Mouse (Mus musculus) neural tube, embryonic 14.5 days (tissue): ENCODE measurements around the gene Rab13. TPM values are rescaled to one million over a fixed set of nuclear protein-coding genes. Genes with fewer than 3 reads are reported as not detected.
"Not testable (repeated sequence)": the region's sequence is repeated elsewhere in the genome, so short reads cannot be mapped to it uniquely, and the experiment has no call there.

Experiments used
- ATAC-seq: fragments of 200-750 bp; cut with Nextera tagmentation; 2 replicates; pipeline ENCODE4 v1.8.0; 2017; ENCODE audit warnings: low read depth, mild to moderate bottlenecking, moderate TSS enrichment, moderate library complexity
- H3K27ac ChIP-seq: fragments of 300-500 bp; sonication (generic); 2 replicates; pipeline ENCODE4 v1.5.1; 2014; ENCODE audit warnings: low read depth, mild to moderate bottlenecking, control low read depth, low read length, moderate library complexity, mixed read lengths
- H3K27me3 ChIP-seq: fragments of 300-500 bp; sonication (generic); 2 replicates; pipeline ENCODE4 v1.6.1; 2014; ENCODE audit warnings: low read length; ENCODE audit not compliant: control insufficient read depth, insufficient read depth
- H3K36me3 ChIP-seq: fragments of 300-500 bp; sonication (generic); 2 replicates; pipeline ENCODE4 v1.6.1; 2014; ENCODE audit warnings: low read length, mixed read lengths; ENCODE audit not compliant: control insufficient read depth, insufficient read depth
- H3K4me1 ChIP-seq: fragments of 300-500 bp; sonication (generic); 2 replicates; pipeline ENCODE4 v1.6.1; 2014; ENCODE audit warnings: low read length; ENCODE audit not compliant: control insufficient read depth, insufficient read depth
- H3K4me2 ChIP-seq: fragments of 300-500 bp; sonication (generic); 2 replicates; pipeline ENCODE4 v1.6.1; 2014; ENCODE audit warnings: mild to moderate bottlenecking, low read depth, low read length, control low read depth
- H3K4me3 ChIP-seq: fragments of 300-500 bp; sonication (generic); 2 replicates; pipeline ENCODE4 v1.5.1; 2014; ENCODE audit warnings: low read depth, low read length, control low read depth, mixed read lengths
- H3K9ac ChIP-seq: fragments of 300-500 bp; sonication (generic); replicated peaks from 2 replicates; pipeline ENCODE4 v1.6.1; 2014; ENCODE audit warnings: low read depth, mild to moderate bottlenecking, control low read depth, low read length, mixed read lengths
- H3K9me3 ChIP-seq: fragments of 300-500 bp; sonication (generic); 2 replicates; pipeline ENCODE4 v1.6.1; 2016; ENCODE audit warnings: low read length; ENCODE audit not compliant: control insufficient read depth
- WGBS: fragments of 180-500 bp; shearing (Covaris S2); extraction: QIAGEN DNeasy Blood & Tissue Kit; methylation state at CpG from one replicate; pipeline ENCODE4 v1.1.7; 2014; 5-methylcytosine and 5-hydroxymethylcytosine counted together
- polyA plus RNA-seq: library from polyadenylated mRNA; unstranded; fragments of >200 nt; fragmentation: Nextera tagmentation; extraction: Ambion mirVana; gene quantifications from 2 replicates; pipeline ENCODE4 v1.2.1, GENCODE M21; 2014

Rab13 gene
- polyA plus RNA-seq, 1 experiment from 2014 or later = 8.0 TPM

DNA sequence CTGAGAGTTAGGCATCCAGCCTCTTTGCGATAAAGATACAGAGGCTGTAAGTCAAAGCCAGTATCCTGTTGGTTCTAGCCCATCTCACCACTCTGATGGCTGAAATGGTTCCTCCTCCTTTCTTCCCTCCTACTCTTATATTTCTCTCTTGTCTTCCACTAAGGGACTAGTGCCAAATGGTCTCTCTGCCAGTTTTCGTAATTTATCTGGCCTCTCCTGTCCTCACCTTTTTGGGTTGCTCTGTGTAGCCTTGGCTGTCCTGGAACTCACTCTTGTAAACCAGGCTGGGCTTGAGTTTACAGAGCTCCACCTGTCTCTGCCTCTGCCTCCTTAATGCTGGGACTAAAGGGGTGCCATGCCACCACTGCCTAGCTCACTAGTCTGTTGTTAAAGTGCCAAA lies 39.2 kb downstream of the Rab13 start:
- peaks cover 11% of the 10 kb centered on the region for H3K4me1 ChIP-seq
- H3K27ac ChIP-seq, H3K27me3 ChIP-seq, H3K9me3 ChIP-seq, H3K4me3 ChIP-seq, H3K9ac ChIP-seq, H3K36me3 ChIP-seq, ATAC-seq, H3K4me2 ChIP-seq: not testable (repeated sequence)
- 92% methylated on average over 2 of the region's 2 CpGs for WGBS

DNA sequence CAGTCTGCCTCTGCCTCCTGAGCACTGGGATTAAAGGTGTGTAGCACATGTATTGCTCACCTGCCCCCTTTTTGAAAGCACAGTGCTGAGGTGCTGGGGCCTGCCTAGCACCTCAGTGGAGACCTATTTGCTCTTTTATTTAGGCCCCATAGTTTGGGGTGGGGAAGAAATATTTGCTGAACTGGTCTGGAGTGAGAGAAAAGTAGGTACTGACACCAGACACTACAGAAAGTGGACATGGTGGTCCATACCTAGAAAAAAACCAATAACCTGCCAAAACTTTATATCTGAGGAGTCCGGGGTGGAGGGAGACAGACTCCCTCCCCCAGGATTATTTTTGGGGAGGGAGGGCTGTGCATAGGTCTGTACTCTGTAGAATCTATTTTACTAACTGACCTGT lies 39.7 kb downstream of the Rab13 start:
- H3K4me3 ChIP-seq, H3K27ac ChIP-seq, ATAC-seq, H3K9ac ChIP-seq, H3K27me3 ChIP-seq, H3K9me3 ChIP-seq: not testable (repeated sequence)
- peaks cover 12% of the 10 kb centered on the region for H3K36me3 ChIP-seq
- H3K4me1 ChIP-seq = peaks cover 11% of the 10 kb centered on the region
- H3K4me2 ChIP-seq = peak overlapping the region; percentile 91; the same call in 1 of the 2 replicates
- WGBS = 82% methylated on average over 1 of the region's 1 CpGs

DNA sequence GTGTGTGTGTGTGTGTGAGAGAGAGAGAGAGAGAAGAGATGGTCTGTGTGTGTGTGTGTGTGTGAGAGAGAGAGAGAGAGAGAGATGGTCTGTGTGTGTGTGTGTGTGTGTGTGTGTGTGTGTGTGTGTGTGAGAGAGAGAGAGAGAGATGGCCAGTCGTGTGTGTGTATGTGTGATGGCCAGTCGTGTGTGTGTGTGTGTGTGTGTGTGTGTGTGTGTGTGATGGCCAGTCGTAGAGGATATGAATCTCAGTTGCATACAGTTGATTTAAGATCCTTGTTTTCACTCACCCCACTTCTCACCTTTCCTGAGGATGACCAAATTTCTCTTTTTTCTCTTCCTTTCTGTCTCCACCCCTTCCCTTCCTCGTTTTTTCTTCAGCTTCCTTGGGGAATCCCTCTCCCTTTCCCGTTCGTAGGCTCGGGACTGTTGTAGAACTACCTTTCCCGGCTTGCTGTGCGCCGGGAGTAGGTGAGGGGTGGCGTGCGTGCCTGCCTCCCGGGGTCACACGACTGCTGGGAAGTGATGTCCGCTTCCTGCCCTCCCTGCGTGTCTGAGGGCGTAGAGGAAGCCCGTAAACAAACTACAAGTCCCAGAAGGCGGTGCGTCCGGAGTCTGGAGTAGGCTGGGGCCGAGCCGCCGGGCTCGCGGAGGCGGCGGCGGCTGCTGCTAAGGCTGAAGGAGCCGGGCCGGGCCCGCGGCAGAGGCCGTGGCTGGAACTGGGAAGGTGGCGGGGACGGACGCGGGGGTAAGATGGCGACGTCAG lies 40.3 kb downstream of the Rab13 start, which contains the start of gene Crtc2:
TSS of gene Crtc2 (plus strand) at position 511 of the 766 bp plus-strand sequence.
- Histone ChIP-seq H3K36me3 (peaks cover 17% of the 10 kb centered on the region), H3K27ac (peak within 1 kb of the TSS; percentile 82), H3K4me3 (peak within 1 kb of the TSS; percentile 93), H3K27me3 (no peaks in the 10 kb centered on the region), H3K4me2 (peak within 1 kb of the TSS; percentile 91), H3K9ac (peak within 1 kb of the TSS; percentile 87), H3K4me1 (peaks cover 8% of the 10 kb centered on the region), H3K9me3 (no peaks in the 10 kb centered on the region)
- peak; percentile 97 for ATAC-seq
- 2% methylated on average over 40 of the region's 40 CpGs for WGBS

DNA sequence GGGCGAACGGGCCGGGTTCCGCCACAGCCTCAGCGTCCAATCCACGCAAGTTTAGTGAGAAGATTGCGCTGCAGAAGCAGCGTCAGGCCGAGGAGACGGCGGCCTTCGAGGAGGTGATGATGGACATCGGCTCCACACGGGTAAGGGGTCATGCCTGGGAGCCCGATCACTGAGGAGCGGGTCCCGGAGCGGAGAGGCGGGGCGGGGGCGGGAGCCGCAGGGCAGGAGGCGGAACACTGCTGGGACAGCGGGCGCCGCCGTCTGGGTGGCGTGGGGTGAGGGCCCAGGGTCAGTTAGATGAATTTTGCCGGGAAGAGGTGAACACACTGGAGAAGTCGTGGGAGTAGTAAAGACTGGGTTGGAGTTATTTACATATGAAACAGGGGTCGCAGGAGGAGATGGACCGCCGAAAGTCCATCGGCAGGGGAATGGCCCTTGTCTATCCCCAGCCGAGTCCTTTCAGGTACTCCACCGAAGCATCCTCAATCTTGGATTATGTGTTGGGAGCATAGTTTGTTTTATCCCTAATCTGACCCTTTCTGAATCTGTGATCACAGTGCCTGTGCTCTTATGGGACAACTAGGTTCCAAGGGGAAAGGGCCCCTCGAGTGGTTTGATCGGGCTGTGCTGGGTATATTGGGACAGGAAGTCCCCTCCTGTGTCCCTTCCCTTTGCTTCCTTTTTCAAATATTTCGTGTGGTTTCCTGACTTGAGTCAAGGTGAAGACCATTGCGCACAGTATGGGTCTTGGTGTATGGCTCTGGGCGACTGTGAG lies 41.1 kb downstream of the Rab13 start:
- peaks cover 7% of the 10 kb centered on the region for H3K4me1 ChIP-seq
- peak overlapping the region; percentile 87 for H3K9ac ChIP-seq
- H3K36me3 ChIP-seq = peaks cover 23% of the 10 kb centered on the region
- no peaks in the 10 kb centered on the region for H3K27me3 ChIP-seq
- ATAC-seq = peak; percentile 47
- H3K9me3 ChIP-seq = no peaks in the 10 kb centered on the region
- peak overlapping the region; percentile 82 for H3K27ac ChIP-seq
- H3K4me3 ChIP-seq = peak overlapping the region; percentile 93
- H3K4me2 ChIP-seq = peak overlapping the region; percentile 91
- WGBS = 1% methylated on average over 41 of the region's 41 CpGs

- Histone ChIP-seq H3K4me2 (peak overlapping the region; percentile 91), H3K27ac (no peak overlapping the region), H3K27me3 (no peaks in the 10 kb centered on the region), H3K4me3 (peak overlapping the region; percentile 93), H3K4me1 (peaks cover 7% of the 10 kb centered on the region), H3K9ac (peak overlapping the region; percentile 87), H3K9me3 (no peaks in the 10 kb centered on the region), H3K36me3 (peaks cover 29% of the 10 kb centered on the region)
- 24% methylated on average over 2 of the region's 2 CpGs for WGBS
- ATAC-seq = no peak
These were observed 41.7 kb downstream of the Rab13 start for GRCm38 (mm10) chr3:90255194-90255565.

DNA sequence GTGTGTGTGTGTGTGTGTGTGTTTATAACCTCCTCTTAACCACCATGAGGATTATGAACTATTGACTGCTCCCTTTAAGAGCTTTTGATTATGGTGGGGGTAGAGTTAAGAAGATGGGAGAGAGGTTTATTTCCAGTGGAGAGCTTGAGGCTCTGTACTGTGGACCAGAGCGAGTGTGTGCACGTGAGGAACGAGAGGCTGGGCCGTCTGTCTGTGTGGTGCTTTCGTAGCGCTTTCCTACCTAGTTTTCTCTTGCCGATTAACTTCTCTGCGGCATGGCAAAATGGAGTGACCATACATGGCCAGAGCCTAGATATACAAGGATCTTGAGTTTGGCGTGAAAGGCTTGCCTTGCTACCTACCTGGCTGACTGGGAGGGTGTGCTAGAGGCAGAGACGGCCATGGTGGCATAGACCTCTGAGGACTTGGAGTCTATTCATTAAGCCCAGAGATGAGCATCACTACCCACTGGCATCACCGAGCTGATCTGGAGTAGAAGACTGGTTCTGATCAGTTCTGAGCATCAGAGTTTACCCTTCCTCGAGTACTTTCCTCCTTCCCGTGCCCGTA lies 42.4 kb downstream of the Rab13 start:
- ATAC-seq = no peak
- WGBS = 96% methylated on average over 14 of the region's 14 CpGs
- H3K9ac ChIP-seq = no peak overlapping the region
- peaks cover 32% of the 10 kb centered on the region for H3K36me3 ChIP-seq
- H3K4me1 ChIP-seq = peaks cover 7% of the 10 kb centered on the region
- H3K9me3 ChIP-seq = no peaks in the 10 kb centered on the region
- no peak overlapping the region for H3K27ac ChIP-seq
- H3K4me3 ChIP-seq = no peak overlapping the region
- H3K27me3 ChIP-seq = no peaks in the 10 kb centered on the region
- no peak overlapping the region; the same call in 1 of the 2 replicates for H3K4me2 ChIP-seq

DNA sequence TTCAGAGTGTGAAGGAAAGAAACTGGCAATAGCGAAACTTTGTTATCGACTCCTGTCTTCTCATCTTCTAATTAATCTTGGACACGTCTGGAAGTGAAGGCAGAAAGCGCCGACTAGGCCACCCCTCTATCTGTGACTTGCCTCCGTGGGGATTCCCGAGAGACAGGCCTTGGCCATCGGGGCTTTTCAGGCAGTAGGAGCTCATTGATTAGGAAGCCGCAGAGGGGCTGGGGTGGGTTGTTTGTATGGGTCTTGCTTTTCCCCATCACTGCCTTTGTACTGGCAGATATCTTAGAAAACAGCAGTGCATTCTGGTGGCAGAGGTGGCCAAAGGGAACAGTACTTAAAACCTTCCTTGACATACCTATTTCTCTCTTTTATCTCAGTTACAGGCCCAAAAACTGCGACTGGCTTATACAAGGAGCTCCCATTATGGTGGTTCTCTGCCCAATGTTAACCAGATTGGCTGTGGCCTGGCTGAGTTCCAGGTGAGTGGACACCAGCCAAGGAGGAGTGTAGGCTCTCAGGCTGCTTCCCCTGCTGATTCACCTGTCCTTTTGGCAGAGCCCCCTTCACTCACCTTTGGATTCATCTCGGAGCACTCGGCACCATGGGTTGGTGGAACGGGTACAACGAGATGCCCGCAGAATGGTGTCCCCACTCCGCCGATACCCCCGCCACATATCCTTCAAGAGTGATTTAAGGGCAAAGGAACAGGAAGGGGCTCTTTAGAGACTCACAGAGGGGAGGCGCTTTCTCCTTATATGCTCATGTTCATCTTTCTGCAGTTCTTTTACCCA lies 43.4 kb downstream of the Rab13 start:
- Histone ChIP-seq H3K27ac (no peak overlapping the region), H3K9me3 (no peaks in the 10 kb centered on the region), H3K4me3 (no peak overlapping the region), H3K9ac (no peak overlapping the region), H3K27me3 (no peaks in the 10 kb centered on the region), H3K4me2 (no peak overlapping the region), H3K36me3 (peaks cover 40% of the 10 kb centered on the region), H3K4me1 (peaks cover 7% of the 10 kb centered on the region)
- ATAC-seq = no peak
- 90% methylated on average over 19 of the region's 19 CpGs for WGBS

DNA sequence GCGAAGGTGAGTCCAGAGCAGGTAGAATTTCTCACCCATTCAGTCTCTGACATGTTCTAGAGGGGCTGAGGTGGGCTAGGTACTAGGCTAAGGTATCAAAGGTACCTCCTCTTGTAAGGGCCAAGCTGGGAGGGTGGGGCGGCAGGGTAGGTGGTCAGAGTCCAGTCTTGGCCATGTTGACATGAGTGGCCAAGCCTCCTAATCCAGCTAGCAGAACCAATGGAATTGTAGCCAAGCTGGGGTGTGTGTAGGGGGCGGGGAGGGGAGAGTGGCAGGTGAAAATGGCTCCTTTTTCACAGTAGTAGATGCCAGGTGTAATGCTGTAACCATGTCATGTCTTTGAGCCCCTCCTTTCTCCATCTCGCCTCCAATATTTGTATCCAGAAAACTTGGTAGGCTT lies 45.0 kb downstream of the Rab13 start:
- ATAC-seq = no peak
- Histone ChIP-seq H3K27me3 (no peaks in the 10 kb centered on the region), H3K9me3 (no peaks in the 10 kb centered on the region), H3K36me3 (peaks cover 50% of the 10 kb centered on the region), H3K4me1 (peaks cover 7% of the 10 kb centered on the region), H3K27ac (no peak overlapping the region), H3K9ac (no peak overlapping the region), H3K4me2 (no peak overlapping the region), H3K4me3 (no peak overlapping the region)
- WGBS = 96% methylated on average over 4 of the region's 4 CpGs
